Mouse (Mus musculus) stomach, embryonic 14.5 days (tissue): ENCODE results near the gene Hadh. TPM values are rescaled to one million over a fixed set of nuclear protein-coding genes. Genes with fewer than 3 reads are reported as not detected.

Source experiments
- ATAC-seq: fragments of 200-750 bp; cut with Nextera tagmentation; 2 replicates; pipeline ENCODE4 v1.8.0; 2017; ENCODE audit warnings: low read depth, moderate TSS enrichment; ENCODE audit not compliant: insufficient number of reproducible peaks, insufficient read depth, low FRiP score
- H3K27ac ChIP-seq: fragments of 300-500 bp; sonication (generic); 2 replicates; pipeline ENCODE4 v1.5.1; 2014; ENCODE audit warnings: mild to moderate bottlenecking, low read length, moderate library complexity, mixed read lengths
- H3K27me3 ChIP-seq: fragments of 300-500 bp; sonication (generic); 2 replicates; pipeline ENCODE4 v1.6.1; 2014; ENCODE audit warnings: low read length, control low read depth, mixed read lengths; ENCODE audit not compliant: control insufficient read depth, insufficient read depth
- H3K36me3 ChIP-seq: fragments of 300-500 bp; sonication (generic); 2 replicates; pipeline ENCODE4 v1.6.1; 2014; ENCODE audit warnings: mild to moderate bottlenecking, control low read depth, low read length, moderate library complexity, mixed read lengths; ENCODE audit not compliant: control insufficient read depth, insufficient read depth
- H3K4me1 ChIP-seq: fragments of 300-500 bp; sonication (generic); 2 replicates; pipeline ENCODE4 v1.6.1; 2014; ENCODE audit warnings: low read length, control low read depth, mixed read lengths; ENCODE audit not compliant: control insufficient read depth, insufficient read depth
- H3K4me2 ChIP-seq: fragments of 300-500 bp; sonication (generic); replicated peaks from 2 replicates; pipeline ENCODE4 v1.6.1; 2014; ENCODE audit warnings: low read depth, low read length, control low read depth
- H3K4me3 ChIP-seq: fragments of 300-500 bp; sonication (generic); 2 replicates; pipeline ENCODE4 v1.5.1; 2014; ENCODE audit warnings: low read depth, low read length, control low read depth
- H3K9ac ChIP-seq: fragments of 300-500 bp; sonication (generic); replicated peaks from 2 replicates; pipeline ENCODE4 v1.6.1; 2014; ENCODE audit warnings: low read depth, mild to moderate bottlenecking, control low read depth, low read length, moderate library complexity, mixed read lengths
- H3K9me3 ChIP-seq: fragments of 300-500 bp; sonication (generic); 2 replicates; pipeline ENCODE4 v1.6.1; 2016; ENCODE audit warnings: low read depth, low read length, control low read depth; ENCODE audit not compliant: control insufficient read depth
- WGBS: fragments of 180-500 bp; shearing (Covaris S2); extraction: QIAGEN DNeasy Blood & Tissue Kit; methylation state at CpG from one replicate; pipeline ENCODE4 v1.1.7; 2014; 5-methylcytosine and 5-hydroxymethylcytosine counted together
- polyA plus RNA-seq: library from polyadenylated mRNA; unstranded; fragments of >200 nt; fragmentation: Nextera tagmentation; extraction: Ambion mirVana; gene quantifications from 2 replicates; pipeline ENCODE4 v1.2.1, GENCODE M21; 2014

The Hadh gene
- polyA plus RNA-seq, 1 experiment from 2014 or later, result 139 TPM

DNA sequence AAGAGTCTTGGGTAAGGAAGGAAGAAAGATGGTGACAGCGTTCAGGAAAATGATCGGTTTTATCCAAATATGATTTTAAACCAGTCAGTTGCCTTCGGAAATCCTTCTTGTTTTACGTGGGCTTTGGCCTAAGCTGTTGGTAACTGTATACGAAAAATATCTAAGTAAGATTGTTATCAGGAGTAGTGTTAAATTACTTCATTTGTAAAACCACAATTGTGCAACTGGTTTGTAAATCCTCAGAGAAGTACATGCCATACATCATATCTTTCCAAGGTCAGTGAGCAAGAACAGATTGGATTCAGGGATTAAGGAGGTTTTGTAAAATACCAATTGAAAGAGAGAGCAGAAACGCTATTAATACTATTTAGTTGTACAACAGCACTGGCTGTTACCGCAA is 34.4 kb upstream of the Hadh start:
- no peak overlapping the region for H3K4me2 ChIP-seq
- H3K9me3 ChIP-seq, result peaks cover 7% of the 10 kb centered on the region
- no peak overlapping the region for H3K27ac ChIP-seq
- H3K9ac ChIP-seq, result no peak overlapping the region
- 85% methylated on average over 7 of the region's 7 CpGs for WGBS
- ATAC-seq, result no peak
- no peaks in the 10 kb centered on the region for H3K4me1 ChIP-seq
- H3K36me3 ChIP-seq, result no peaks in the 10 kb centered on the region
- H3K27me3 ChIP-seq, result no peaks in the 10 kb centered on the region
- H3K4me3 ChIP-seq, result no peak overlapping the region

DNA sequence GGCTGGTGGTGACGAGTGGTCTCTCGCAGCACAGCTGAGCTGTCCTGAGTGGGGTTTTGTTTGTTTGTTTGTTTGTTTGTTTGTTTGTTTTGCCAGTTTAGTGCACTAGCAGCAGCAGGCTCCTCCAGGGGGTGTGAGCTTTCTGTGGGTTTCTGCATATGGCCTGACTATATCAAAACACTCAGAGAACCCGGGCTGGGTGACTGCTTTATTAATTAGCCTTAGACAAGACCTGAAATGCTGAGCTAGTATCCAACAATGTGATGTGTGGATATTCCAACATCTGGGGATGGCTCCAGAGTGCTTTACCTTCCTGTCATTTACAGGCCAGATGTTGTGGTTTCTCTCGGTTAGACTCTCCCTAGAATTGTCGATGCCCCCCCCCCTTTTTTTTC is 31.4 kb upstream of the Hadh start:
- Histone ChIP-seq H3K27ac (no peak overlapping the region), H3K9ac (no peak overlapping the region), H3K4me3 (peak overlapping the region; percentile 74), H3K36me3 (no peaks in the 10 kb centered on the region), H3K4me1 (no peaks in the 10 kb centered on the region), H3K9me3 (no peaks in the 10 kb centered on the region), H3K27me3 (no peaks in the 10 kb centered on the region), H3K4me2 (peak overlapping the region; percentile 100)
- ATAC-seq, result peak; percentile 25; the same call in 1 of the 2 replicates
- 23% methylated on average over 5 of the region's 5 CpGs for WGBS

DNA sequence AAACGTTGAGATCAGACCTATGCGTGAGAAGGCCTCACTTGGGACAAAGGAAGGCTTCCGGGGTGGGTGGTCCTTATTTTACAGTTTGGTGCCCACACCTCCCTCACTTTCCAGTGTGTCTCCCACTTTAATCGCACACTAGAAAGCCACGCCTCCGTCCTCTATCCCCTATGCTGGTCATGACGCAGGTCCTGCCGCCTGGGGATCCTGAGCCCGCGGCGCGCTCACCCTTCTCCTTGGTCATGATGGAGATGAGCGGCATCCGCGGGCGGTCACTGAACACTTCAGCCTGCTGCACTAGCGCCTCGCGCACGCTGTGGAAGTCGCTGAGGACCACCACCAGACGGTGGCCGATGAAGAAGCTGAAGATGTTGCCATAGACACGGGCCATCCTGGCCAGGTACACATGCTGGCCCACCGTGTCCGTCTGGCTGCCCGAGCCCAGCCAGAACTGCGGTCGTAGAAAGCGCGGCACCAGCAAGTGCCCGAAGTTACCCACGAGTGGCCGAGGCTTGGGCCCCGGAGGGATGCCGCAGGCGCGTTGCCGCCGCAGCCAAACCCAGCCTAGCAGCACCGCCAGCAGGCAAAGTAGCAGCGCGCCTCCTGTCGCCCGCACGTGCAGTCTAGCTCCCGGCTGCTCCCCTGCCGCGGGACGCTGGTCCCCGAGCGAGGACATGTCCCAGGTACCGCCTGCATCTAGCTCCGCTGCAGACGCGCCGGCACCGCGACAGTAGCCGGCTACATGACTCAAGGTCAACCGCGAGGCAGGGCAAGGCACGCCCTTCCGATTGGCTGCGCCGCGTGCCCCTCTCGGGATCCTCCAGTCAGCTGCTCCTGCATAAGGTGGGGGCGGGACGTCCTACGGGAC is 30.8 kb upstream of the Hadh start, which contains the start of gene Cyp2u1:
Cyp2u1 (minus strand) TSS at position 776 of the 868 bp plus-strand sequence.
- Histone ChIP-seq H3K9ac (peak within 1 kb of the TSS; percentile 42; the same call in 1 of the 2 replicates), H3K27ac (no peak within 1 kb of the TSS), H3K4me3 (peak within 1 kb of the TSS; percentile 74), H3K36me3 (no peaks in the 10 kb centered on the region), H3K27me3 (no peaks in the 10 kb centered on the region), H3K9me3 (no peaks in the 10 kb centered on the region), H3K4me2 (peak within 1 kb of the TSS; percentile 100), H3K4me1 (no peaks in the 10 kb centered on the region)
- under 1% methylated on average over 71 of the region's 71 CpGs for WGBS
- peak; percentile 94 for ATAC-seq

DNA sequence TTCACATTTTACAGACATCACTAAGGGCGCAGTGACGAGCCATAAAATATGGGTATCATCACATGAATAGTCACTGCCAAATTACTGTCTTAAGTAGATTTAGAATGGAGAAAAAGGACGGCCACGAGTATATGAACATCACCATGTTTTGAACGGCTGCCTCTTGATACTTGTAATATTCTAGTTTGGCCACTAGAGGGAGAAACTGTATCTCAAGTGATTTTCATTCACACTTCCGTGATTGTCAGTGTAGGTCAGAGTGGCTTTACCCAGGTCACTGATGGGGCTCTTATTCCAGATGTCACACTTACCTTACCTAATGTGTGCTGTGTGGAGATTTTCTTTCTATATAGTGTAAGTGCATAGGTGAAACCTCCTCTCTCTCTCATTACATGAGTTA is 28.0 kb upstream of the Hadh start:
- Histone ChIP-seq H3K9me3 (no peaks in the 10 kb centered on the region), H3K9ac (no peak overlapping the region), H3K27me3 (no peaks in the 10 kb centered on the region), H3K4me3 (no peak overlapping the region), H3K4me2 (no peak overlapping the region), H3K4me1 (no peaks in the 10 kb centered on the region), H3K36me3 (no peaks in the 10 kb centered on the region), H3K27ac (no peak overlapping the region)
- WGBS, result 10% methylated on average over 6 of the region's 6 CpGs
- no peak for ATAC-seq

DNA sequence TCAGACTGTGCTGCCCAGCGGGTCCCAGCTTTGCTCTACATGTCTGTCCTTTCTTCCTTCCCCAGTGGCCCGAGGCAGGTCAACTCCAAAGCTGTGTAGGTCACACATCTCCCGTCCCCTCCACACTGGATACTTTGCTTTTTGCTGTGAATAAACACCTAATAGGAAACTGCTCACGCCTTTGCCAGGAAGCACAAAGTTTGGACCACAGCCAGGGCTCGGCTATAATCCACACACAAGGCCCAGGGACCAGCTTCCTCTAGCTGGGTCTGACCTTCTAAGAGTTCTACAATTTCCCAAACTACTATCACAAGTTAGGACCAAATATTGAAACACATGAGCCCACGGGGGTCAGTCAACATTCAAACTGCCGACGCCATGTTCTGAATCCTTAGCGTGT is 27.2 kb upstream of the Hadh start:
- H3K4me1 ChIP-seq, result no peaks in the 10 kb centered on the region
- no peaks in the 10 kb centered on the region for H3K9me3 ChIP-seq
- WGBS, result 78% methylated on average over 9 of the region's 9 CpGs
- H3K27ac ChIP-seq, result no peak overlapping the region
- H3K27me3 ChIP-seq, result no peaks in the 10 kb centered on the region
- H3K4me2 ChIP-seq, result no peak overlapping the region
- H3K36me3 ChIP-seq, result no peaks in the 10 kb centered on the region
- no peak for ATAC-seq
- no peak overlapping the region for H3K9ac ChIP-seq
- H3K4me3 ChIP-seq, result no peak overlapping the region

DNA sequence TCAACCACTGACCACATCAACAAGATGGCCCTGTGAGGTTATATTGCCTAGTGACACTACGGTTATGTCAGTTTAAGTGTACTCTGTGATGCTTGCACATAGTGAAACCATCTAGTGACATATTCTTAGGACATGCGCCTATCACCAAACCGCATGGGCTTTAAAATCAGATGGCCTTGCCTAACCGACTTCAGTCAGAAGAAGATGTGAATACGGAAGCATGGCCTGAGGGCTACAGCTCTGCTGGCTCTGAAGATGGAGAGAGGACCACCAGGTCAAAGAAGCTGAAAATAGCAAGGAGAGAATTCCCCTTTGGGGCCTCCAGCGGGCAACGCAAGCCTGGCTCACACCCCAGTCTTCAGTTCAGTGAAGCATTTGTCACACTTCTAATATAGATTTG is 25.0 kb upstream of the Hadh start:
- H3K9me3 ChIP-seq, result no peaks in the 10 kb centered on the region
- H3K36me3 ChIP-seq, result no peaks in the 10 kb centered on the region
- no peak overlapping the region for H3K27ac ChIP-seq
- H3K9ac ChIP-seq, result no peak overlapping the region
- no peak overlapping the region for H3K4me3 ChIP-seq
- H3K4me1 ChIP-seq, result no peaks in the 10 kb centered on the region
- no peak for ATAC-seq
- WGBS, result 91% methylated on average over 7 of the region's 7 CpGs
- no peaks in the 10 kb centered on the region for H3K27me3 ChIP-seq
- no peak overlapping the region for H3K4me2 ChIP-seq

DNA sequence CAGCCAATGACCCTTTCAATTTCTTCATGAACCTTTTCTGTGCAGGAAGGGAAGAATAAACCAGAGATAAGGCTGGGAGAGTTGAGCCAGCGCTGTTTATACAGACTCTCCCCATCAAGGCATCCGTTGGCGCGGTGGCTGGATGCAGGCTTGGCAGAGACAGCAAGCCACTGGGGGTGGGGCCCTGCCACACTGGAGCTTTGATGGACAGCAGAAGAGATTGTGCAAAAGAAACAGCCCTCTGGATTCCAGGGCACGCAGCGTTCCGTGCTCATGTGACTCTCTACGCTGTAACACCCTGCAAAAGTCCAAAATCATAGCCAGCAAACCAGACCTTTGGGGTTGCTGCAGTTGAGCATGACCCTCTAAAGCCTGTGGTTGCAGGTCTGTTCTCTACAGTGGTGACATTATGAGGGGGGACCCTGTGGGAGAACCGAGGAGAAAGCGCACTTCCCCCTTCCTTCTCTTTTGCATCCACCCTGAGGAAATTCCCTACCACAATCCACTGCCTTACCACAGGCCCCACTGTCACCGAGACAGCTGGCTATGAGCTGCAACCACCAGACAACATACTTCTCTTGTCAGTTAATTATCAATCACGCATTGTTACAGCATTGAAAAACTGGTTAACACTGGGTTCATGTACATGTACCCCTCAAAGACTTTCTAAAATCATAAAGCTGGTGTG is 23.8 kb upstream of the Hadh start:
- 65% methylated on average over 12 of the region's 12 CpGs for WGBS
- no peak overlapping the region for H3K4me3 ChIP-seq
- H3K27me3 ChIP-seq, result no peaks in the 10 kb centered on the region
- no peak for ATAC-seq
- H3K4me1 ChIP-seq, result no peaks in the 10 kb centered on the region
- H3K9me3 ChIP-seq, result no peaks in the 10 kb centered on the region
- no peak overlapping the region for H3K4me2 ChIP-seq
- H3K9ac ChIP-seq, result no peak overlapping the region
- no peak overlapping the region for H3K27ac ChIP-seq
- no peaks in the 10 kb centered on the region for H3K36me3 ChIP-seq

DNA sequence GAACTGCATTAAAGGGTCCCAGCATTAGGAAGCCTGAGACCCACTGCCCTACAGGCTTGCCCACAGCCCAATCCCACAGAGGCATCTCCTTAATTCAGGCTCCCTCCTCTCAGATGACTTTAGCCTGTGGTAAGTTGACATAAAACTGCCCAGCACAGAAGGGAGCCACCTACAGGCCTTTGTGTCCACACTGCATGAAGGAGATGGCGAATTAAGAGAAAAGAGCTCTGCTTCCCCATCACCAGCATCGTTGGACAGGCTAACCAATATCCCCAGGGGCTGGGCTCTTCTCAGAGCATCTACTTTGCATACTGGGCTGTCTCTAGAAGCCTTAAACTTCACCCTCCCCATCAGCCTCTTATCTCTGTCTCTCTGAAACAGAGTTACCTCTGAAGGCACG is 22.6 kb upstream of the Hadh start:
- 39% methylated on average over 3 of the region's 3 CpGs for WGBS
- Histone ChIP-seq H3K36me3 (no peaks in the 10 kb centered on the region), H3K9me3 (no peaks in the 10 kb centered on the region), H3K27ac (no peak overlapping the region), H3K9ac (no peak overlapping the region), H3K4me2 (no peak overlapping the region), H3K27me3 (no peaks in the 10 kb centered on the region), H3K4me1 (0 out of 2 replicates have a peak, but pooled peaks cover under 1% of the 10 kb centered on the region), H3K4me3 (no peak overlapping the region)
- ATAC-seq, result no peak
